Mouse (Mus musculus) brain, embryonic 14.5 days (tissue): ENCODE measurements around the gene Rabep2.

Source experiments
- CTCF ChIP-seq: fragments of 200-500 bp; IDR thresholded peaks from 2 replicates; pipeline ENCODE4 v1.5.1; 2012; ENCODE audit warnings: inconsistent platforms, mild to moderate bottlenecking, moderate library complexity, borderline replicate concordance; ENCODE audit not compliant: insufficient read depth, insufficient read length; ENCODE audit errors: extremely low read depth
- POLR2A ChIP-seq: fragments of 200-500 bp; IDR thresholded peaks from 2 replicates; pipeline ENCODE4 v1.6.1; 2012; ENCODE audit warnings: mild to moderate bottlenecking, inconsistent platforms, borderline replicate concordance; ENCODE audit not compliant: poor library complexity, insufficient read depth, insufficient read length, severe bottlenecking; ENCODE audit errors: extremely low read depth

DNA sequence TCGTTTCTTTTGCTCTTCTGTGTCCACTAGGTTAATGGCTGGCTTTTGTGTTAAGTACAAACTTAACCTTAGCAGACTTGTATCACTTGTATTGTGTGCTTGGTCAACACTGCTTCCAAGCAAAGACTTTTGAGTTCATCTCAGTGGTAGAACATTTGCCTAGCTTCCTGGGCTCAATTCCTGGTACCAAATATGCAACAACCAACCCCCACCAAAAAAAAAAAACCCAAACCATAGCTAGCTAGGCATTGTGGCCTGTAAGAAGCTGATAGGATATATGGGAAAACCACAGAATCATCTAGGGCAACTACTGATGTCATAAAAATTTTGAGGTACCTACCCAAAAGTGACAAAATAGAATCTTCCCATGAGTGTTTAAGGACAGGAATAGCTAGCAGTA is 62.4 kb downstream of the Rabep2 start:
- TF ChIP-seq CTCF (no peak), POLR2A (no peak)
